Mouse (Mus musculus) natural killer cell, adult 2 months (primary cell): ENCODE data around the gene Efna2.

Experiments used
- DNase-seq, 2 experiments: peaks; one replicate each; pipeline ENCODE4 v3.0.0; 2022; ENCODE audit warnings: low spot score in 2 of 2

The Efna2 gene

DNA sequence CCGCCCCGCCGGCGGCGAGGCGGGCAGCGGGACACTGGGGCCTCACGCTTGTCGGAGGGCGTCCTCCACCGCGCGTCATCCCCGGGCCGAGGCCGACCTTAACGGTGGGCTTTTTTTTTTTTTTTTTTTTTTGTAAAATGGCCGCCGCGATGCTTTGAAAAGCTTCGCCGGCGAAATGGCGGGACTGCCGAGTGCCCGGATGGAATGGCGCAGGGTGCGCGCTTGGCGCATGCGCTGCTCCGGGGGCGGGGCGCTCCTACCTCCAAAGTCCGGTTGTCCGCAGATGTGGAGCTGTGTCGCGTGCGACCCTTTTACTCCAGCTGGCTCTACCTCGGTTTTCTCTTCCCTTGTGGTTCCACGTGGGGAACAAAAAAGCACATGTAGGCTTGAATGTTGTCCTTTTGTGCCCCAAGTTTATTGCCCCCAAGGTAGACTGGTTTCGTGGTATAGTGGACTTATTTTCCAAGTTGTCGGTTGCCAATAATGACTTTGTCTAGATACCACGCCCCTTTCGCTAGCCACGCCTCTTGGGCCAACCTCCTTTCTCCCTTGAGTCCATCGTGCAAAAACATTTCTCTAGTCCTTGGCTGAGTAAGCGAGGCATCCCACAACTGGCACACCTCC is 11.1 kb upstream of the Efna2 start:
- peak; percentile 90 for DNase-seq

DNA sequence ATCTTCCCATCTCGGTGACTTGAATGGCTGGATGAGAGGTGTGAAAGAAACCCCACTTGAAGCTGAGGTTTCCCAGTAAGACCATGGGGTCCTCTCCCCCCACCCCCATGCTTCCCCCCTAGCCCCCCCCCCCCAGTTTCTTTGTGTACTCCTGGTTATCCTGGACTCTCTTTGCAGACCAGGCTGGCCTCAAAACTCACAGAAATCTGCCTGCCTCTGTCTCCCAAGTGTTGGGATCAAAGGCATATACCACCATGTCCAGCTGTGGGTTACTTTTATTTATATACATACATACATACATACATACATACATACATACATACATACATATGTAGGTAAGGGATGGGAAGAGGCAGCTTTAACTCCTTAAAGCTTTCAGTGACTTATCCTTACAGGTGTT is 10.2 kb upstream of the Efna2 start:
- no peak for DNase-seq

DNA sequence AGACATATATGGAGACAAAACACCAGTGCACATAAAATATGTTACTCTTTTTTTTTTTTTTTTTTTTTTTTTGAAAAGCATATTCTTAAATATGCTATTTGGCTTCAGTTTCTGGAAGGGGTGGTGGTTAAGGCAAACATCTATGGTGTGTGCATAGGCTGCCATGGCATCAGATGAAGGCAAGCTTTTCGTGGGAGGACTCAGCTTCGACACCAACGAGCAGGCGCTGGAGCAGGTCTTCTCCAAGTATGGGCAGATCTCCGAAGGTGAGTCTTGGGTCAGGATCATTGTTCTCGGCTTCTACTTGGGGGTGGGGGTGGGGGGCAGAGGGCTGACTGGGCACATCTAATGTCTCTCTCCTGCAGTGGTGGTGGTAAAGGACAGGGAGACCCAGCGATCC is 9.6 kb upstream of the Efna2 start:
- no peak for DNase-seq

DNA sequence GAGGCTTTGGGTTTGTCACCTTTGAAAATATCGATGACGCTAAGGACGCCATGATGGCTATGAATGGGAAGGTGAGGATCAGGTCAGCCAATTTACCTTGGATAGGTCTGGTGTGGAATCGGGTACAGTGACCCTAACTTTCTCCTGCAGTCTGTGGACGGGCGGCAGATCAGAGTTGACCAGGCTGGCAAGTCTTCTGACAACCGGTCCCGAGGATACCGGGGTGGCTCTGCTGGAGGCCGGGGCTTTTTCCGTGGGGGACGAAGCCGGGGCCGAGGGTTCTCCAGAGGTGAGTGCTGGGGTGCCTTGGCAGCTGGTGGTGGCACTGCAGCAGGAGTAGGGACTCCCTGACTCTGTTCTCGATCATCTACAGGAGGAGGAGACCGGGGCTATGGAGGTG is 9.2 kb upstream of the Efna2 start:
- DNase-seq, result no peak

DNA sequence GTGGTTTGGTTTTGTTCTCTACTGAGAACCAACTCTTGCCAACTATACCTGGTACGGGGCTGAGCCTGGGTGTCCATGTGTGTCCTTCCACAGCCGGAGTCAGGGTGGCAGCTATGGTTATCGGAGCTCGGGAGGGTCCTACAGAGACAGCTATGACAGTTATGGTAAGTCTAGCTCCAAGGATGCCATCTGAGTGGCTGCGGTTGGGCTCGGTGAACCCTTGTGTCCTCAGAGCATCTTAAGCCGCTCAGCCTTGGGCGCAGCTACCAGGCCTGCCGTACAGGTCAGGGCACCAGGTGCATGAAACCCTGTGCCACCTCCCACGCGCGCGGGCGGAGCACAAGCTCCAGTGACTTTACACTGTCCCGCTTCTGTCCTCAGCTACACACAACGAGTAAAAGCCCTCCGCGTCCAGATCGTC is 8.7 kb upstream of the Efna2 start:
- DNase-seq, result no peak

DNA sequence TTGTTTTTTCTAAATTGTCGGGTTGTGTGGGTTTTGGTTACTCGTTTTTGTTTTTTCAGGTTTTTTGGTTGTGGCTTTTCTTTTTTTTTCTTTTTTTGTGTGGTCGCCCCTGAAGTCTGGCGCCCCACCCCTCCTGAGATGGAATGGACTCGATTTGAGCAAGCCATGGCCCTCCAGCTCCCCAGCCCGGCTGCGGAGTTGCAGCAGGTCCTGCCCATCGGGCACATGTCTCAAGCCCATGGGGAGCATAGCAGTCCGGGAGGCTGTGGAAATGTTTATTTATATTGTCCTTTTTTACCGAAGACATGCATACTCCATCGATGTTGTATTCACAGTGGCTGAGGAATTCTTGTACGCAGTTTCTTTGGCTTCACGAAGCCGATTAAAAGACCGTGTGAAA is 8.0 kb upstream of the Efna2 start:
- no peak for DNase-seq

DNA sequence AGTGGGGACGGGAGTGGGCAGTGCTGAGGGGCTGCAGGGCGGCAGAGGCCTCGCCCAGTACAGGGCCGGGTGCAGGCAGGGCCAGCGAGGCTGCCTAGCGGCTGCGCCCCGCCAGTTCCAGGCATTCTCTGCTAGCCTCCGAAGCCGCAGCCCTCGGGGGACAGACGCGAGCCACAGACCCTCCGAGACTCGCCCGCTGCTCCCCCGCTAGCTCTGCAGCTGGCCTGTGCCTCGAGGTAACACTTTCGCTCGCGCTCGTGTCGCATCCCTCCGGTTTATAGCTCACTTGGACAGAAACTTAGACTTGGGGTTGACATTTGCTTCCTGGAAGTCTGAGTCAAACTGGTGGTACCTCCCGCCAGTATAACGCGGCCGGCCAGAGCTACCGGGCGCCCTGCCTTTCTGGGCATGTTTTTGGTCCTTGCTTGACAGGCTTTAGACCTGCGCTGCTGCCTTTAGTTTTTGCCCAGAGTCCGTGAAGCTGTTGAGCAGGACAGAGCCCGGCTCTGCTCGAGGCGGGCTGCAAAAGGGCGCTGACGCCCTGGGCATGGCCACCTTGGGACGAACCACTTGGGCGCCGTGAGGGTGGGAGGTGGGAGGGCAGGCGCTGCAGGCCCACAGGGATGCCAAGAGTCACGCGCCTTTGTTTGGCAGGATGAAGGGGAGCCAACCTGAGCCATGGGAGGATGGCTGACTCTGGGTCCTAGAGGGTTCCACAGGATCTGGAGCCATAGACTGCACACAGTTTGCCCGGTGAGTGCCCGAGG is 7.3 kb upstream of the Efna2 start:
- DNase-seq, result no peak

DNA sequence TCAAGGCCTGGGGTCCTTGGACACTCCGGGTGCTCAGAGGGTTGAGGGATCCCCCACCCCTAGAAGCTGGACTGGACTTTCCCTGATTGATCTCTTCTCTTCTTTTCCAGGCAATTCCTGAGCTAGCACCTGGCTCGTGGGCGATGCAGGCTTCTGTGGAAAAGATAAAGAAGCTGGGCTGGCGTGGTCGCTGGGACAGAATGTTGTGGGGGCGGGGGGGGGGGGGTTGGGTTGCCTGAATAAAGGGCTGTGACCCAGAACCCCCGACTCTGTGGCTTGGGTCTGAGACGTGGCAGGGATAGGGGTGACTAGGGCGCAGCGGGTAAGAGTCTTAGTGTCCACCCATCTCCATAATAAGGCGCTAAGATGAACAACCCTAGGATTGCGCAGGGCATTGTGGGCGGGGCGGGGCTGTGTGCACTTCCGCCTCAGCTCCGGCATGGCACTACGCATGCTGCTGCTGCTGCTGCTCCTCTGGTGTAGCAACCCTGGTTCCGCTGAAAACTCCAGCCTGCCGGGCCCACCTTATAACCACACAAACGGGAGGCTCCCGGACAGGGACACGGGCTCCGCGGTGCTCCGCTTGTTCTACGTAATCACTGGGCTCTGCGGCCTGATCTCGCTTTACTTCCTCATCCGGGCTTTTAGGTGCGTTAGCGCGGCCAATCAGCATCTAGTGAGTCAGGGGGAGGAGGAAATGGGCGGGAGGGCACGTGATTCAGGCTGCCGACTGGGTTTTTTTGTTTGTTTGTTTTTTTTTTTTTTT is 6.6 kb upstream of the Efna2 start, which contains the start of gene 1600002K03Rik:
Gene 1600002K03Rik (plus strand): TSS at position 418 of the 766 bp plus-strand sequence.
- peak; percentile 94 to 95 for DNase-seq

DNA sequence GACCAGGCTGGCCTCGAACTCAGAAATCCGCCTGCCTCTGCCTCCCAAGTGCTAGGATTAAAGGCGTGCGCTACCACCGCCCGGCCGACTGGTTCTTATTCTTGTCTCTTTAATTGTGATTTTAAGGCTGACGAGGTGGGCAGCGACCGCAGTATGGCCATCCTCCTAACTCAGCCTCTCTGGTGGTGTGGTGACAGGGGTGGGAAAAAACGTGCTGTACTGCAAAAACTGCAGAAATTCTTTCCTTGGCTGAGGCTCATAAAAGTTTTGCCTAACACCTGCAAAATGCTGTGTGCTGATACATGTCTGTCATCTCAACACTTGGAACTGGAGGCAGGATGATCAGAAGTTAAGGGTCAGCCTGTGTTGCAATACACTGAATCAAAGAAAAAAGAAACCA is 5.9 kb upstream of the Efna2 start:
- DNase-seq, result no peak

DNA sequence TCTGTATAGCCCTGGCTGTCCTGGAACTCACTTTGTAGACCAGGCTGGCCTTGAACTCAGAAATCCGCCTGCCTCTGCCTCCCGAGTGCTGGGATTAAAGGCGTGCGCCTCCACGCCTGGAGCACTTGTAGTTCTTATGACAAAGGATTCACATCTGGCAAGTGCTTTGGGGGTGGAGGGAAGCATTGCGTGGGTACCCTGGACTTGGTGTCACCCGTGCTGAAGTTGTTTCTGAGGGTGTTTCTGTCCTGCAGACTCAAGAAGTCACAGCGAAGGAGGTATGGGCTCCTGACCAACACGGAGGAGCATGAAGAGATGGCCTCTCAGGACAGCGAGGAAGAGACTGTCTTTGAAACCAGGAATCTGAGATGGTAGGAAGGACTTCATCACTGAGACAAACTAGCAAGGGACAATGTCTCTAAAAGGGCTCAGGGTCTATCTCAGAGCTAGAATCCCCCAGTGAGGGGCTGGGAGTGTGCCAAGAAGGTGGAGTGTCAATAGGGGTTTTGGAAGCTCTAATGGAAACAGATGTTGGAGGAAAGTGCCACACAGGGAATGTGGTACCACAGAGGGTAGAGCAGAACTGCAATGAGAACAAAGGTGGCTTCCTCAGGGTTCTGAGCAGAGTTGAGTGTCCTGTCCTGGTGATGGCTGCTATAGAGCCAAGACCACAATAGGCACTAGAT is 5.2 kb upstream of the Efna2 start:
- DNase-seq, result no peak

DNA sequence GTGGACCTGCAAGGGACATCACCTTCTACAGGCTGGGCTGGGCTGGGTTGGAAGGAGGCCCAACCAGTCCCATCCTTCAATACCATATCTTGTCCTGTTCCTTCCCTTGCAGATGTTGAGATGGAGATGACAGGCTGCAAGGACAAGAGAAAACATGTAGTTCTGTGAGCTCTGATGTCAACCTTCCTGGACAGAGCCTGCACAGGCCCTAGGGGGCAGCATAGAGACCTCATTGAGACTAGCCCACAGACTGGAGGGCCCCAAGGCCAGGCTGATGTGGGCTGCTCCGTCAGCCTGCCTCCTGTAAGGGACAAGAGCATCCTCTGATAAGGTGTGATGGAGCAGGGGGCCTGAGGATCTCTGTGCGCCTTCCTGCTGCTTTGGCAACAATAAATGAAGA is 4.6 kb upstream of the Efna2 start:
- peak in 1 of 2 experiments; percentile 50 for DNase-seq

DNA sequence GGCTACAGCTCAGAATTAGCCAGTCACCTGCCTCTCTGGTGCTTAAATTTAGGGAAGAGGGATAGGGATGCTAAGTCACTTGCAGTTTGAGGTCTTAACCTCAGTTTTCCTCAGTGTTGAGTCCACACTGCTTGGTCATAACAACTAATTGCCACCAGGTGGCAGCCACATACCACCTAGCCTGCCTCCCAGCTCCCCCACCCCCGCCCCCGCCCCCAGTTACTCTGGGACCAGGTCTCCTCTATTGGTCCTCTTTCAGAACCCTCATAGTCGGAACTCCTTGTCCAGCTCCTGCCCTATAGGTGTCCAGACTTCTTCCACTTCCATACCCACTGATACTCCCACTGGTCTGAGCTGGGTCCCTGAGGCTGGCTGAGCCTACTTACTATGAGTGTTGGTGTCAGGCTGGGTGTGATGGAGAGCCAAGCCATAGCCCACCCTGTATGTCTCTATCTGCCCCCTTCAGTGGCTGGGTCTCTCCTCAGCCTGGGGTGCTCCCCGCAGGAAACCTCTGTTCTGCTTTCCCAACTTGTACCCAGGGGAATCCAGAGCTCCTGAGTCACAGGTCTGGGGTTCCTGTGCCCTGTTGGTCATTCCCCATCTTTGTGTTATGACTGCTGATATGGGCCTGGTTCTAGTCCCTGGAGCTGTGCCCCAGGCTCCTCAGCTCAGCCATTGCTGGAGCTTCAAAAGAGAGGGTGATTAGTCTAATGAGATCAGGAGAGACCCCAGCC is 3.6 kb upstream of the Efna2 start:
- no peak for DNase-seq

DNA sequence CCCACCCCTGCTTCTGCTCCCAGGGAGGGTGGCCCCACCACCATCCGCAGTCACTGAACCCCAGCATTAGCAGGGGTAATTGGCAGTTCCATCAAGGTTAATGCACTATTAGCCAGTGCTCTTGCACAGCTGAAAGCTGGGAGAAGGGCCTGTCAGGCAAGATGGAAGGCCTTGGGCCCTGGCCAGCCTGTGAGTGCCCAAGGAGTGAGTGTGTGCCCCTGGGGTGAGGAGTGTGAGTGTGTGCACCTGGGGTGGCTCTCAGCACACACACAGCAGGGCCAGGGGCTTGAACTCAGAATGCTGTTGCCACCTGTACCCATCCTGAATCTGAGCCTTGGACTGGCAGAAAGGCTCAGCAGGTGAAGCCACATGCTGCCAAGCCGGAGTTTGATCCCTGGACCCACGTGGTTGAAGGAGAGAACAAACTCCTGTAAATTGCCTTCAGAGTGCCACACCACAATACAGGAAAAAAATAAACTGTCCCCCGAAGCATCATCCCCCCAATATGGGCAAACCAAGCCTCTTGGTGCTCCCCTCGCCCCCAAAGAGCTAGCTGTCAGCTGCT is 2.9 kb upstream of the Efna2 start:
- DNase-seq, result no peak

DNA sequence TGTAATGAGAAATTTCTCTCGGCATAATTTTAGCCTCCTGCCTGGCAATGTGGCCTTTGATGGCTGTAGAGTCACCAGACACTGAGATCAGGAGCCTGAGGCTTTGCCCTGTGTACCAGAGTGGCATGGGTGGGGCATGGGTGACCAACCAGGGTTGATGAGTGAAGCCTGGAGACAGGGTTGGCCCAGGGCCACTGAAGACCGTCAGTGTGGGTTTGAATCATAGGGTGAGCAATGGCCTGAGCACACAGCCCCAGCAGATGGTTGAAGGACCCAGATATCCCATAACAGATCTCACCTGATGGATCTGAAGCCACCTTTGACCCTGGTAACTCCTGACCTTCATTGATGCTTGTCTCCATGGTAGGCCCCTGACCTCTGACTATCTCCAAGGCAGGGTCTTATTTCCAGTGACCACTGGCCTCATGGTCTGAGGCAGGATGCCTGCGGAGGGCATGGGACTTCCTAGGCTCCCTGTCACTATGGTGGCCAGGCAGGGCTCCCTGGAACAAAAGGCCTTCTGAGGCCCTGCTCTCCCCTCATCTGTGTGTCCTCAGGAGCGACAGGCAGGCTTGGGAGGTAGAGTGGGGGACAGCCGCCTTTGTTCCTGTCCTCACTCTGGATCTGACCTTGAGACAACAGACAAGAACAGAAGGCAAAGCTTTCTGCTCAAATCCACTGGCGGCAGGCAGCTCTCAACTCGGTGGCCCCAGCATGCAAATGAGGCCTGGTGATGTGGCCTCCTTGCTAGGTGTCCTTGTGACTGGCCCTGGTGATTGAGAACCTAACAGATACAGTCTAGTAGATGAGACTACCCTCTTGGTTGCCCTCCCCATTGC is 1.6 kb upstream of the Efna2 start:
- no peak for DNase-seq

DNA sequence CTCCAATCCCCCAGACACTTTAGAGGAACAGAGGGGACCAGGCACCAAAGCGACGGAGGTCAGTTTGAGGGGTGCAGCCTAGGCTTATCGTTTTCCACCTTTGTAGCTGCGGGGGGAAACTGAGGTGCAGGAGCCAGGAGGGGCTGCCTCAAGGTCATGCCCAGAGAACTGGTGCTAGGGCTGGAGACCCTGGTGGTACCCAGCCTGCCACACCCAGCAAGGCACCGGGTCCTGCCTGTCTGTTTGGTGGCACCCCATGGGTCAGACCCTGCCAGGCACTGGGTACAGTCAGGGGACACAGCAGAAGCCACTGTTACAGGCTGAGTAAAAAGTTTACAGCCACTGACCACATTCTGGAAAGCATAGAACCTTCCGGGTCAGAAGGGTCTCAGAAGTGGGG is 1.0 kb downstream of the Efna2 start:
- no peak for DNase-seq

DNA sequence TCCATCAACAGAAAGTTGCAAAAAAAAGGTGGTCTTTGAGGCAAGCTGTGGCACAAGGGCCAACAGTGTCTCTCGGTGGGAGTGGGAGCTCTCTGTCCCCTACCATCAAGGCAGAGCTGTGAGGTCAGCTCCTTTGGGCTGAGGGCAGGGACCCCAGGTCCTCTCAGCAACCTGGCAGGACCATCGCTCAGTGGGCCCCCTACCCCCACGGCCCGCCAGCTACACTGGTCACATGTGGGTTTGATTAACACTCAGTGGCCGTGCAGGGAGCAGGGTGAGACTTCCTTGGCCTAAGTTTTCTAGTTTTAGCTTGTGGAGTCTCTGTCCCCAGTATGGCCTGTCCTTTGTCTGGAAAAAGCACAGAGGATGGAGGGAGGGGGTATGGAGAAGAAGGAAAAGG is 1.5 kb downstream of the Efna2 start:
- no peak for DNase-seq

DNA sequence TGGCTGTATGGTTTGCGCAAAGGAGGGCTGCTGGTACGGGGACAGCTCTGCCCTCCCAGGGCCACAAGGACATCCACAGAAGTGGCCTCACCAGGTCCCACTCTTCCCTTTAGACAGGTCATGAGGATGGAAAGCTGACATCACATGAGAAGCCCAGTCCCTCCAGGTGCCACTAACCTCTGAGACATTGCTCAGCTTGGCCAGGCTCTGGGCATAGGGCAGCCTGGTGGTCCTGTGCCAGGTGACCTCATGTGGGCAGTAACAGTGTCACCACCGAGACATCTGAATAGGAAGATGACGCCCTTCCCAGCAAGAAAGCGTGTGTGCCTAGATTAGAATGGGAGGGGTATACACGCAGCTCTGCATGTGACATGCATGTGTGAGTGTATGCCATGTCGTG is 3.3 kb downstream of the Efna2 start:
- no peak for DNase-seq

DNA sequence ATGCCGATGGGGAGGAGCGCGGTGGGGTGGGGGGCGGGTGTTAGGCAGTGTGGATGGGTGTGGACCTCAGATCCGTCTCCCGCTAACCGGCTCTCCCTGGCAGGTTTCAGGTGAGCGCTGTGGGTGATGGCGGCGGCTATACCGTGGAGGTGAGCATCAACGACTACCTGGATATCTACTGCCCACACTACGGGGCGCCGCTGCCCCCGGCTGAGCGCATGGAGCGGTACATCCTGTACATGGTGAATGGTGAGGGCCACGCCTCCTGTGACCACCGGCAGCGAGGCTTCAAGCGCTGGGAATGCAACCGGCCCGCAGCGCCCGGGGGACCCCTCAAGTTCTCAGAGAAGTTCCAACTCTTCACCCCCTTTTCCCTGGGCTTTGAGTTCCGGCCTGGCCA is 7.4 kb downstream of the Efna2 start:
- no peak for DNase-seq

DNA sequence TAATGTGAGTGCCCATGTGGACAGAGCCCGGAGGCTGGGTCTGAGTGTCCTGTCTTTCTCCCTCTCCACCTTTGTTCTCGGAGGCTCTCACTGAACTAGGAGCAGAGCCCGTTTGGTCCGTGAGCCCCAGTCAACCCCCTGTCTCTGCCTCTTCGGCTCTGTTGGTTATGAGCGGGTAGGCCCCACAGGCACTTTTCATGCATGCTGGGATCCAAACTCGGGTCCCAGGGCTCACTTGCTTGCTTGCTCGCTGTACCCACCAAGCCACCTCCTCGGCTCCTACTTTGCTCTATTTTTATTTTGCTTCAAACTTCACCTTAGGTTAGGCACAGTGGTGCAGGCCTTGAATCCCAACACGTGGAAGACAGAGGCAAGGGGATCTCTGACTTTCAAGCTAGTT is 8.5 kb downstream of the Efna2 start:
- no peak for DNase-seq

DNA sequence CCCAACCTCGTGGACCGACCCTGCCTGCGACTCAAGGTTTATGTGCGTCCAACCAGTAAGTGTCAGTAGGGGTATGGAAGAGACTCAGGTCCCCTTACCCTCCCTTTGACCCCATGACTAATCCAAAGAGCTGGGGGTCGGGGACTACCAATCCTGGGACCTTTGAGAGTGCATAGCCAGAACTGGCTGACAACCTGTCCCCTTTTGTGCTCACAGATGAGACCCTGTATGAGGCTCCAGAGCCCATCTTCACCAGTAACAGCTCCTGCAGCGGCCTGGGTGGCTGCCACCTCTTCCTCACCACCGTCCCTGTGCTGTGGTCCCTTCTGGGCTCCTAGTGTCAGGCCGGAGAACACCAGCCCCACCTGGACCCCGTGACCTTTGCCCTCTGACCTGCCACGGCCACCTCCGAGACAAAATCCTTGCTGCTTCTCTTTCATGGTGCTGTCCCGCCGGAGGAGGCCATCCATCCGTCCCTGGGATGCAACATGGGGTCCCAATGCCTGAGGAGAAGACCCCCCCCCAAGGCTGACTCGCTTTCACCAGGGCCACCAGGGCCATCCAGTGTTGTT is 9.3 kb downstream of the Efna2 start:
- no peak for DNase-seq
